Mouse (Mus musculus): Measurements from ENCODE around the gene A3galt2. TPM values are rescaled to one million over a fixed set of nuclear protein-coding genes. Genes with fewer than 3 reads are reported as not detected.

A3galt2 gene
- 0.15 and 0.18 TPM in 2 replicates for polyA plus RNA-seq (2014; fragmentation: Nextera tagmentation; extraction: Ambion mirVana)

GRCm38 (mm10) chr4:128755064-128755463 lies at the start of gene A3galt2:
TSS of gene A3galt2 (plus strand) at chr4:128755364.
- Histone ChIP-seq H3K4me2 (no peak within 1 kb of the TSS), H3K36me3 (ENCODE audit: control insufficient read depth, insufficient read depth, low read length) (peaks cover 32% of the 10 kb centered on the region), H3K4me3 (ENCODE audit: low read depth, low read length) (no peak within 1 kb of the TSS), H3K27ac (ENCODE audit: low read depth, low read length) (peak within 1 kb of the TSS; percentile 20; the same call in 1 of the 2 replicates), H3K9me3 (ENCODE audit: control insufficient read depth, low read length) (no peaks in the 10 kb centered on the region), H3K9ac (ENCODE audit: low read length) (no peak within 1 kb of the TSS), H3K4me1 (ENCODE audit: control insufficient read depth, insufficient read depth, low read length) (peaks cover 2% of the 10 kb centered on the region; the same call in 1 of the 2 replicates), H3K27me3 (ENCODE audit: control insufficient read depth, insufficient read depth, low read length) (no peaks in the 10 kb centered on the region)
- WGBS, result 86% methylated on average over 3 of the region's 3 CpGs
- ATAC-seq (ENCODE audit: low FRiP score) (no peak), DNase-seq (ENCODE audit: low spot score, missing footprints) (no peak)

DNA sequence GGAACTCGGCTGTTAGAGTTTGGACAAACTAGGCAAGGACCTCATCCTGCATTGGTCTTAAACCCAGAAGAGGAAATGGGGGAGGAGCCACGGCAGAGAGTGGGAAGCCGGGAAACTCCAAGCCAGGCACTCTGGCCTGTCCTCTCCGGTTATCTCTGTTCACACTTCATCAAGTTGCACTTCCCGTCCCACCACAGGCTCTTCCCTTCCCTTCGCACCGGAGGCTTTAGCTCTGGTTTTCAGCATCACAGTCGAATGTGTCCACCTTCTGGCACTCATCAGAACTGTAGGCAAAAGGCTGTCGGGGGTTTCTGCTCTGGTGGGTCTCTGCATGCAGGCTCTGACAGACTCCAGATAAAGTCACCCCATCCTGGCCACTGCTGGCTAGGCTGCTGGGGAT lies 48.5 kb upstream of the A3galt2 start:
- no peak for DNase-seq (ENCODE audit: low spot score, missing footprints)

GRCm38 (mm10) chr4:128707384-128707783 lies 47.8 kb upstream of the A3galt2 start:
- no peak overlapping the region for H3K4me3 ChIP-seq (ENCODE audit: low read depth, low read length)
- H3K9ac ChIP-seq (ENCODE audit: low read length), result no peak overlapping the region
- H3K27me3 ChIP-seq (ENCODE audit: control insufficient read depth, insufficient read depth, low read length), result no peaks in the 10 kb centered on the region
- H3K9me3 ChIP-seq (ENCODE audit: control insufficient read depth, low read length), result no peaks in the 10 kb centered on the region
- no peak for ATAC-seq (ENCODE audit: low FRiP score)
- no peak overlapping the region for H3K27ac ChIP-seq (ENCODE audit: low read depth, low read length)
- no peak overlapping the region for H3K4me2 ChIP-seq
- H3K4me1 ChIP-seq (ENCODE audit: control insufficient read depth, insufficient read depth, low read length), result peaks cover 20% of the 10 kb centered on the region
- H3K36me3 ChIP-seq (ENCODE audit: control insufficient read depth, insufficient read depth, low read length), result no peaks in the 10 kb centered on the region
- DNase-seq (ENCODE audit: low spot score, missing footprints), result no peak
- WGBS, result 43% methylated on average over 4 of the region's 4 CpGs

More for the DNA sequence above, 48.5 kb upstream of the A3galt2 start:
- H3K4me1 ChIP-seq (ENCODE audit: control insufficient read depth, insufficient read depth, low read length), result peaks cover 12% of the 10 kb centered on the region
- H3K4me3 ChIP-seq (ENCODE audit: low read depth, low read length), result no peak overlapping the region
- no peaks in the 10 kb centered on the region for H3K27me3 ChIP-seq (ENCODE audit: control insufficient read depth, insufficient read depth, low read length)
- no peak overlapping the region for H3K27ac ChIP-seq (ENCODE audit: low read depth, low read length)
- 16% methylated on average over 9 of the region's 9 CpGs for WGBS
- no peaks in the 10 kb centered on the region for H3K36me3 ChIP-seq (ENCODE audit: control insufficient read depth, insufficient read depth, low read length)
- H3K9me3 ChIP-seq (ENCODE audit: control insufficient read depth, low read length), result no peaks in the 10 kb centered on the region
- H3K9ac ChIP-seq (ENCODE audit: low read length), result no peak overlapping the region
- no peak overlapping the region for H3K4me2 ChIP-seq
- ATAC-seq (ENCODE audit: low FRiP score), result no peak

DNA sequence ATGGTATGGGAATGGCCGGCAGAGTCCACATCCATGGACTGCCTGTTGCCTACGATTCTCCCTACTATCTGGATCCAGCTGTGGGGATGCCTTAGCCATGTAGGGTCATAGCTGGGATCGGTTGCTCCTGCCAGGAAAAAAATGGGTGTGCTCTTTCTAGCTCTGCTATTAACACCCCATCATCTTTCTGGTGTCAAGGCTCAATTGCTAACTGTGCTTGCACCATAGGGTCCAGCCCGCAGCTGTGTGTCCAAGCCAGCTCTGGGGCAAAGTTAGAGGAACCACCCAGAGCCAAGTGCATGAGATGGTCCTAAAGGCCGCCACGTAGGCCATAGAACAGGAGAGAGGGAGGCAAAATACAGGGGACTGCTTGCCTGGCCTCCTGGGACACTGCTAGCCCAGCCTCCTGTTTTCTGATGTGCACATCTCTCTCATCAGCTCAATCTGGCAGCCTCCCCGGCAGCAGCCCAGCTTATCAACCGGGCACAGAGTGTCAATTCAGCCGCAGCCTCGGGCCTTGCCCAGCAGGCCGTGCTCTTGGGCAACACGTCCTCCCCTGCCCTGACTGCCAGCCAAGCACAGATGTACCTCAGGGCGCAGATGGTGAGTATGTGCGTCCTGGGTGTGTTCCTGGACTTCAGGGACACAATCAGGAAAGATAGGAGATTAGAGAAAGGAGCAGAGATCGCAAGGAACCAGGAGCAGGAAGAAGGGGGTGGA lies 45.9 kb upstream of the A3galt2 start:
- 84% methylated on average over 15 of the region's 15 CpGs for WGBS
- Histone ChIP-seq H3K27ac (ENCODE audit: low read depth, low read length) (no peak overlapping the region), H3K9ac (ENCODE audit: low read length) (no peak overlapping the region)

GRCm38 (mm10) chr4:128709781-128710166 lies 45.4 kb upstream of the A3galt2 start:
- 91% methylated on average over 12 of the region's 12 CpGs for WGBS
- no peak for ATAC-seq (ENCODE audit: low FRiP score)
- DNase-seq (ENCODE audit: low spot score, missing footprints), result no peak
- Histone ChIP-seq H3K27ac (ENCODE audit: low read depth, low read length) (no peak overlapping the region), H3K36me3 (ENCODE audit: control insufficient read depth, insufficient read depth, low read length) (no peaks in the 10 kb centered on the region), H3K4me3 (ENCODE audit: low read depth, low read length) (no peak overlapping the region), H3K9me3 (ENCODE audit: control insufficient read depth, low read length) (no peaks in the 10 kb centered on the region), H3K4me2 (no peak overlapping the region), H3K27me3 (ENCODE audit: control insufficient read depth, insufficient read depth, low read length) (no peaks in the 10 kb centered on the region), H3K9ac (ENCODE audit: low read length) (no peak overlapping the region), H3K4me1 (ENCODE audit: control insufficient read depth, insufficient read depth, low read length) (peaks cover 38% of the 10 kb centered on the region)

More for the DNA sequence above, 45.9 kb upstream of the A3galt2 start:
- Histone ChIP-seq H3K9me3 (ENCODE audit: control insufficient read depth, low read length) (no peaks in the 10 kb centered on the region), H3K4me2 (no peak overlapping the region), H3K4me1 (ENCODE audit: control insufficient read depth, insufficient read depth, low read length) (peaks cover 32% of the 10 kb centered on the region), H3K36me3 (ENCODE audit: control insufficient read depth, insufficient read depth, low read length) (no peaks in the 10 kb centered on the region), H3K4me3 (ENCODE audit: low read depth, low read length) (no peak overlapping the region), H3K27me3 (ENCODE audit: control insufficient read depth, insufficient read depth, low read length) (no peaks in the 10 kb centered on the region)
- ATAC-seq (ENCODE audit: low FRiP score), result no peak
- DNase-seq (ENCODE audit: low spot score, missing footprints), result no peak

- WGBS, result 74% methylated on average over 6 of the region's 6 CpGs
- no peak overlapping the region for H3K27ac ChIP-seq (ENCODE audit: low read depth, low read length)
These were observed 44.9 kb upstream of the A3galt2 start for GRCm38 (mm10) chr4:128710286-128710685.

GRCm38 (mm10) chr4:128710800-128711199 lies 44.4 kb upstream of the A3galt2 start:
- H3K36me3 ChIP-seq (ENCODE audit: control insufficient read depth, insufficient read depth, low read length), result no peaks in the 10 kb centered on the region
- H3K27ac ChIP-seq (ENCODE audit: low read depth, low read length), result no peak overlapping the region
- no peaks in the 10 kb centered on the region for H3K27me3 ChIP-seq (ENCODE audit: control insufficient read depth, insufficient read depth, low read length)
- H3K4me2 ChIP-seq, result no peak overlapping the region; the same call in 1 of the 2 replicates
- no peaks in the 10 kb centered on the region for H3K9me3 ChIP-seq (ENCODE audit: control insufficient read depth, low read length)
- ATAC-seq (ENCODE audit: low FRiP score) (no peak; the same call in 1 of the 2 replicates), DNase-seq (ENCODE audit: low spot score, missing footprints) (no peak)
- H3K9ac ChIP-seq (ENCODE audit: low read length), result peak overlapping the region; percentile 24; the same call in 1 of the 2 replicates
- WGBS, result 73% methylated on average over 9 of the region's 9 CpGs
- peaks cover 48% of the 10 kb centered on the region for H3K4me1 ChIP-seq (ENCODE audit: control insufficient read depth, insufficient read depth, low read length)
- no peak overlapping the region for H3K4me3 ChIP-seq (ENCODE audit: low read depth, low read length)

More at GRCm38 (mm10) chr4:128710286-128710685, 44.9 kb upstream of the A3galt2 start:
- Histone ChIP-seq H3K27me3 (ENCODE audit: control insufficient read depth, insufficient read depth, low read length) (no peaks in the 10 kb centered on the region), H3K4me2 (no peak overlapping the region), H3K9ac (ENCODE audit: low read length) (no peak overlapping the region), H3K9me3 (ENCODE audit: control insufficient read depth, low read length) (no peaks in the 10 kb centered on the region), H3K4me3 (ENCODE audit: low read depth, low read length) (no peak overlapping the region), H3K36me3 (ENCODE audit: control insufficient read depth, insufficient read depth, low read length) (no peaks in the 10 kb centered on the region), H3K4me1 (ENCODE audit: control insufficient read depth, insufficient read depth, low read length) (peaks cover 43% of the 10 kb centered on the region)
- DNase-seq (ENCODE audit: low spot score, missing footprints), result no peak
- no peak for ATAC-seq (ENCODE audit: low FRiP score)

DNA sequence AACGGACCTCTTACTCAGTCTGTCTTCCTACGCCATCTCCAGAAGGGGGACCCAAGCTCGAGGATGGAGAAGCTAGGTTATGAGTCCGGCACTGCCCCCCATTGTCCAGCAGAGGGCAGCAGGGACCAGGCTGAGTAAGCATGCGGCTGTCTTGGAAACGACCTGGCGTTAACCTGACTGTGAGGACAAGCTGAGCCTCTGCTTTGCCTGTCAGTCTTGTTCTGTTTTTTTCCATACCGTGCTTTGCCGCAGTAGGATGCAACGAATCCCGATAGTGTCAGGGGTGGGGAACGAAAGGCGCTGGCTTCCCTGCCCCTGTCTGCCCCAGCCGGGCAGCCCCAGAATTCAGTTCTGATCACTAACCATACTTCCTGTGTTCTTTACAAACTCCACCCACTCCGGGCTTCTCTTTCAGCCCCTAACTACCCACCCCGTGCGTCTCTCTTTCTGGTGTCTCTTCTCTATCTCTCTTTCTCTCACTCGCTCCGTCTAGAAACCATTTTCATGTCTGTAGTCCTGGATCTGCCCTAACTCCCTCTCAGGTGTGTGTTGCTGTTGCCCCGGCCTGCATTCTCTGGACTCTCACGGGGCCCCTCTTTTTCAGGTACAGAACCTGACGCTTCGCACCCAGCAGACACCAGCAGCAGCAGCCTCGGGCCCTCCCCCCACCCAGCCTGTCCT lies 43.6 kb upstream of the A3galt2 start:
- 4% methylated on average over 24 of the region's 24 CpGs for WGBS
- Histone ChIP-seq H3K4me2 (peak overlapping the region; percentile 44), H3K27ac (ENCODE audit: low read depth, low read length) (no peak overlapping the region), H3K9ac (ENCODE audit: low read length) (peak overlapping the region; percentile 46; the same call in 1 of the 2 replicates), H3K4me3 (ENCODE audit: low read depth, low read length) (peak overlapping the region; percentile 14; the same call in 1 of the 2 replicates), H3K36me3 (ENCODE audit: control insufficient read depth, insufficient read depth, low read length) (no peaks in the 10 kb centered on the region), H3K9me3 (ENCODE audit: control insufficient read depth, low read length) (no peaks in the 10 kb centered on the region), H3K27me3 (ENCODE audit: control insufficient read depth, insufficient read depth, low read length) (no peaks in the 10 kb centered on the region), H3K4me1 (ENCODE audit: control insufficient read depth, insufficient read depth, low read length) (peaks cover 55% of the 10 kb centered on the region)
- DNase-seq (ENCODE audit: low spot score, missing footprints), result peak; percentile 99
- peak; percentile 28 for ATAC-seq (ENCODE audit: low FRiP score)

DNA sequence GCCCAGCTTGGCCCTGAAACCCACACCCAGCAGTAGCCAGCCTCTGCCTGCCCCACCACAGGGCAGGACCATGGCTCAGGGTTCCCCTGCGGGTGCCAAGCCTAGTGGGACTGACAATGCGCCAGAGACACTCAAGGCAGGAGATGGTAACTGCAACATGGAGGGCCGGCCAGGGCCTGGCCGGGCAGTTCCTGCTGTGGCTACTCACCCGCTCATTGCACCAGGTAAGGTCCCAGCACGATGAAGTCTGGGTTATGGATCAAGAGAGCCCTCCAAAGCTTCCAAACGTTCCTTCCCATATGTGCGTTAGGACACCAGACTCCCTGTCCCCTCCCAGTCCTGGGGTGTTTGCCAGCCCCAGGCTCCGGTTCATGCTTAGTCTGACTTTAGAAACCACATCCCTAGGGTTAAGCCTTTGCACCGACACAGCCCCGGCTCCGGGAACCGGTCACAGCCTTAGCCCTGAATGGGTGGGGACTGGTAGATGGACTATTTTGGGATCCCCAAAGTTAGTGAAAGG lies 43.0 kb upstream of the A3galt2 start:
- DNase-seq (ENCODE audit: low spot score, missing footprints), result no peak
- H3K9me3 ChIP-seq (ENCODE audit: control insufficient read depth, low read length), result no peaks in the 10 kb centered on the region

More for the DNA sequence above, 43.0 kb upstream of the A3galt2 start:
- 24% methylated on average over 13 of the region's 13 CpGs for WGBS
- Histone ChIP-seq H3K27me3 (ENCODE audit: control insufficient read depth, insufficient read depth, low read length) (no peaks in the 10 kb centered on the region), H3K9ac (ENCODE audit: low read length) (no peak overlapping the region; the same call in 1 of the 2 replicates), H3K4me3 (ENCODE audit: low read depth, low read length) (peak overlapping the region; percentile 14; the same call in 1 of the 2 replicates), H3K36me3 (ENCODE audit: control insufficient read depth, insufficient read depth, low read length) (no peaks in the 10 kb centered on the region), H3K27ac (ENCODE audit: low read depth, low read length) (no peak overlapping the region; the same call in 1 of the 2 replicates), H3K4me1 (ENCODE audit: control insufficient read depth, insufficient read depth, low read length) (peaks cover 59% of the 10 kb centered on the region), H3K4me2 (peak overlapping the region; percentile 44)
- ATAC-seq (ENCODE audit: low FRiP score), result no peak
